Mouse (Mus musculus) brown adipose tissue, adult 24 weeks (tissue): ENCODE data around the gene Cnih2. TPM values are rescaled to one million over a fixed set of nuclear protein-coding genes. Genes with fewer than 3 reads are reported as not detected.
A peak's percentile ranks its signal among the peaks of the same experiment; 100 is the strongest.
"Not testable (repeated sequence)": the region's sequence is repeated elsewhere in the genome, so short reads cannot be mapped to it uniquely, and the experiment has no call there.

Source experiments
- H3K27ac ChIP-seq: fragments of 200-500 bp; replicated peaks from 2 replicates; pipeline ENCODE4 v1.5.1; 2012; ENCODE audit warnings: low read depth, mild to moderate bottlenecking, low read length
- H3K4me1 ChIP-seq: fragments of 200-500 bp; 2 replicates; pipeline ENCODE4 v1.6.1; 2012; ENCODE audit warnings: low read length, mixed read lengths; ENCODE audit not compliant: control insufficient read depth, insufficient read depth, insufficient read length
- H3K4me3 ChIP-seq: fragments of 200-500 bp; 2 replicates; pipeline ENCODE4 v1.5.1; 2012; ENCODE audit warnings: low read depth, mild to moderate bottlenecking, low read length, moderate library complexity; ENCODE audit not compliant: insufficient read depth
- polyA plus RNA-seq: library from polyadenylated mRNA; stranded (reverse); fragments of >200 nt; gene quantifications from 2 replicates; pipeline ENCODE4 v1.2.4, GENCODE M21; 2012; ENCODE audit not compliant: missing spikeins, insufficient read depth, insufficient read length

The Cnih2 gene
- polyA plus RNA-seq, 1 experiment: not detected

- H3K4me1 ChIP-seq: 0 out of 2 replicates have a peak, but pooled peaks cover 5% of the 10 kb centered on the region
- peak within 1 kb of the TSS; percentile 97 for H3K27ac ChIP-seq
- H3K4me3 ChIP-seq: peak within 1 kb of the TSS; percentile 93
These were observed 8.4 kb upstream of the Cnih2 start, which contains the start of gene Rab1b for GRCm38 (mm10) chr19:5106731-5107191. Gene Rab1b (minus strand): TSS chr19:5107072.

- Histone ChIP-seq H3K4me1 (0 out of 2 replicates have a peak, but pooled peaks cover 5% of the 10 kb centered on the region), H3K27ac (peak overlapping the region; percentile 97), H3K4me3 (peak overlapping the region; percentile 93)
These were observed 7.8 kb upstream of the Cnih2 start for GRCm38 (mm10) chr19:5106074-5106473.

- Histone ChIP-seq H3K4me3 (no peak overlapping the region), H3K4me1 (peaks cover 5% of the 10 kb centered on the region; the same call in 1 of the 2 replicates), H3K27ac (no peak overlapping the region)
These were observed 579 bp downstream of the Cnih2 start for GRCm38 (mm10) chr19:5097521-5098362.

GRCm38 (mm10) chr19:5095887-5096474 lies 2.3 kb downstream of the Cnih2 start:
- Histone ChIP-seq H3K27ac (no peak overlapping the region), H3K4me1 (peaks cover 5% of the 10 kb centered on the region; the same call in 1 of the 2 replicates), H3K4me3 (no peak overlapping the region)

- H3K4me1 ChIP-seq: peaks cover 5% of the 10 kb centered on the region; the same call in 1 of the 2 replicates
- H3K27ac ChIP-seq: no peak overlapping the region
- H3K4me3 ChIP-seq: no peak overlapping the region
These were observed 3.4 kb downstream of the Cnih2 start for GRCm38 (mm10) chr19:5094746-5095417.

- H3K4me1 ChIP-seq: peaks cover 5% of the 10 kb centered on the region; the same call in 1 of the 2 replicates
- no peak overlapping the region for H3K27ac ChIP-seq
- H3K4me3 ChIP-seq: no peak overlapping the region
These were observed 4.1 kb downstream of the Cnih2 start for GRCm38 (mm10) chr19:5094243-5094632.

- Histone ChIP-seq H3K27ac (no peak overlapping the region), H3K4me3 (no peak overlapping the region), H3K4me1 (peaks cover 3% of the 10 kb centered on the region; the same call in 1 of the 2 replicates)
These were observed 4.7 kb downstream of the Cnih2 start for GRCm38 (mm10) chr19:5093481-5094242.

- H3K27ac ChIP-seq: no peak overlapping the region
- peaks cover 6% of the 10 kb centered on the region; the same call in 1 of the 2 replicates for H3K4me1 ChIP-seq
- no peak overlapping the region for H3K4me3 ChIP-seq
These were observed 6.2 kb downstream of the Cnih2 start for GRCm38 (mm10) chr19:5092083-5092482.

GRCm38 (mm10) chr19:5089324-5089723 lies 9.0 kb downstream of the Cnih2 start:
- Histone ChIP-seq H3K4me3 (peak overlapping the region; percentile 73; the same call in 1 of the 2 replicates), H3K4me1 (peaks cover 6% of the 10 kb centered on the region; the same call in 1 of the 2 replicates), H3K27ac (no peak overlapping the region)

GRCm38 (mm10) chr19:5087884-5088728 lies 10.2 kb downstream of the Cnih2 start, which contains the start of gene Yif1a:
Gene Yif1a (plus strand): TSS chr19:5088538.
- Histone ChIP-seq H3K4me3 (peak within 1 kb of the TSS; percentile 73), H3K4me1 (peaks cover 6% of the 10 kb centered on the region; the same call in 1 of the 2 replicates), H3K27ac (peak within 1 kb of the TSS; percentile 83)

GRCm38 (mm10) chr19:5086533-5086932 lies 11.8 kb downstream of the Cnih2 start:
- H3K4me1 ChIP-seq, H3K27ac ChIP-seq, H3K4me3 ChIP-seq: not testable (repeated sequence)

GRCm38 (mm10) chr19:5085145-5085863 lies 13.0 kb downstream of the Cnih2 start, which contains the start of gene Tmem151a:
Gene Tmem151a (minus strand): TSS chr19:5085531.
- peak within 1 kb of the TSS; percentile 56 for H3K4me3 ChIP-seq
- peaks cover 6% of the 10 kb centered on the region; the same call in 1 of the 2 replicates for H3K4me1 ChIP-seq
- H3K27ac ChIP-seq: no peak within 1 kb of the TSS

- H3K4me3 ChIP-seq: peak overlapping the region; percentile 56
- no peak overlapping the region for H3K27ac ChIP-seq
- H3K4me1 ChIP-seq: peaks cover 6% of the 10 kb centered on the region; the same call in 1 of the 2 replicates
These were observed 13.5 kb downstream of the Cnih2 start for GRCm38 (mm10) chr19:5084834-5085144.
